Mouse (Mus musculus) thymus, postnatal 4 days (tissue): ENCODE data around the gene P4ha1.
"Not testable (repeated sequence)": the region's sequence is repeated elsewhere in the genome, so short reads cannot be mapped to it uniquely, and the experiment has no call there.

Experiments
- DNase-seq: peaks from one replicate; pipeline ENCODE4 v3.0.0; 2021

P4ha1 gene

DNA sequence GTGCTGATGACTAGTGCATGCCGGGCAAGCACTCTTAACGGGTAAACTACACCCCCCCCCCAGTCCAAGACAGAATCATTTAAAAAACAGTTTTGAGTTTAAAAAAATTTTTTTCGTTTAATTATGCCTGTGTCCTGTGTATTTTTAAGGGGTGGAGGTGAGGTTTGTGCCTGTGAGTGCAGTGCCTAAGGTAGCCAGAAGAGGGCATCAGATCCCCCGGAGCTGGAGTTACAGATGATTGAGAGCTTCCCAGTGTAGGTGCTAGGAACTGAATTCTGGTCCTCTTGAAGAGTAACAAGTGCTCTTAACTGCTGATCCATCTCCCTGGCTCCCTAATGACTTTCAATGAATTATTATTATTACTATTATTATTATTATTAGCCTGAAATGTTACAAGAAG lies 55.6 kb downstream of the P4ha1 start:
- peak; percentile 30 for DNase-seq

DNA sequence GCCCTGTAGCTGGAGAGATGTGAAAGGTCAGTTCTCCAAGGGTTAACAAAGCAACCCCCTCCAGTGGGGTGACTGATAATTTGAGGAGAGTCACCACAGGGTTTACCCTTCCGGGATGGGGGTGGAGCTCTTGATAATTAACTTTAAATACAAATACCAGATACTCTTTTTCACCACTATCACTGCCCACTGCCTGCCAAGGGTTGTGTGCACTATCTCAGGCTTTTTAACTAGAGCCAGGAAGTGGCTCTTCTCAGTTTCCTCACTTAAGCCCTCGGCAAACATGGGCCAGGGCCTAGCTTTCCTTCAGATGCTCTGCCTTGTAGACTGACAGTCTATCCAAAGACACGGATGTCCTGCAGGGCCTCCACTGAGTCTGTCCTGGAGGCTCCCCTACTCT lies 56.8 kb downstream of the P4ha1 start:
- no peak for DNase-seq

DNA sequence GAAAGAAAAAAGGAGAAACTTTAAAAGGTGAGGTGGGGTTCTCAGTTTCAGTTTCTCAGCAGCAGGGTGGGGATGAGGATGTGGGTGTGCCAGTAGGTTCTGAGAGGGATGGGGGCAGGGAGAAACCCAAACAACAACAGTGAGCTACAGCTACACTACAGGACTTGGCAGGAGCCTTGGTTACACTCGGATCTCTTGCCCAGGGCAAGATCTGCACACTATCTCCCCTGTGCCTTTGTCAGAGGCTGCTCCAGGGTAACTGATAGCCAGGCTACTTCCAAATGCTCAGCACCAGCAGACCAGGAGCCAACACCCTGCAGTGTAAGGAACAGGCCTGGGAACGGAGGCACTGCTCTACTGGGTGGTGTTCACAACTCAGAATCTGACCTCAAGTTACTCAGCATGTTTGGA lies 57.3 kb downstream of the P4ha1 start:
- DNase-seq = no peak

DNA sequence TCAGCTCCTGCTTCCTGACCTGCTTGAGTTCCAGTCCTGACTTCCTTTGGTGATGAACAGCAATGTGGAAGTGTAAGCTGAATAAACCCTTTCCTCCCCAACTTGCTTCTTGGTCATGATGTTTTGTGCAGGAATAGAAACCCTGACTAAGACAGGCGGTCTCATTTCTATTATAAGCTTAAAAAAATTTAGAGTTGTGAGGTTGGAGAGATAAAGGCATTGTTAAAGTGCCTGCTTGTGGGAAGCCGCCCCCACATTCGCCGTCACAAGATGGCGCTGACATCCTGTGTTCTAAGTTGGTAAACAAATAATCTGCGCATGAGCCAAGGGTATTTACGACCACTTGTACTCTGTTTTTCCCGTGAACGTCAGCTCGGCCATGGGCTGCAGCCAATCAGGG lies 58.5 kb downstream of the P4ha1 start:
- DNase-seq = not testable (repeated sequence)

DNA sequence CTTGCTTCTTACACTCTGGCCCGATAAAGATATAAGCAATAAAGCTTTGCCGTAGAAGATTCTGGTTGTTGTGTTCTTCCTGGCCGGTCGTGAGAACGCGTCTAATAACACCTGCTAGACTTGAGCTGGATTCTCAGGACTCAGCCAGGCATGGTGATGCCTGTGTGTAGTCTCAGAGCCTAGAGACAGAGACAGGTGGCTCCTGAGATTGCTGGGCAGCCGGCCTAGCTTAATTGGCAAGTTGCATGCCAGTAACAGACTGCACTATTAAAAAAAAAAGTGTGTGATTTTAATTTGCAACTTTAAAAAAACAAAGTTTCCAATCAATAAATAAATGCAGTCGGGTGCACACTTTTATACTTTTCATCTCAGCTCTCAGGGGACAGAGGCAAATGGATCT lies 63.9 kb downstream of the P4ha1 start:
- no peak for DNase-seq

DNA sequence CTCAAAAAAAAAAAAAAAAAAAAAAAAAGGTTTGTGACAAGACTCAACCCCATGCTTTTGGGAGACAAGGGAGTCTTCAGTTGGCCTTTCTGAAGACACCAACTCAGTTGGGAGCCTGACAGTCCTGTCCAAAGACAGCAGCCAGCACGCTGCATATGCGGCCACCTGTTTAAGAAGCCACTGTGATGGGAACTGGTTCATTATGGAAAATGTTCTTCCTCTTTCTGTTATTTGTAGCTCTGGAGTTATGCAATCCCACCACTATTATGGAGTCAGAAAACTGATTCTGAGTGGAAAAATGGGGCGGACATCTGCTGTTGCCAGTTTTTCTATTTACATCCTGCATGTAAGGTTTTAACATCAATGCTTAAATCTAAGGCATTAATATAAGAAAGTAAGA lies 66.6 kb downstream of the P4ha1 start:
- DNase-seq = no peak

DNA sequence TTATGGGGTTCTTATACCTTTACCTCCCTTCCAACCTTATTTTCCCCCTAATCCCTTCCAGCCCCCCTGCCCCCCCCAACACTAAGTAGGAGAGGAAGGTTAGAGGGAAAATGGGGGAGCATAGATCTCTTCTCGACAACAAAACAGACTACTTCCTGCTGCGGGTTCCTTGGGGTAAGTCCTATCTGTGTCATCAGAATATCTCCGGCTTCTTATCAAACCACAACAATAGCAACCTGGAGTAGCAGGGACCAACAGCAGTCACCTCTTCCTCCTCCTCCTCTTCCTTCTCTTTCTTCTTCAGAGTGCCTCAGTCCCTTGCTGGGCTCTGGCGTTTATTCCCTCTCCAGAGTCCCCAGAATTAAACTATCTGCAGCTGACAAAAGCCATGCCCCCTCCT lies 68.8 kb downstream of the P4ha1 start:
- no peak for DNase-seq

DNA sequence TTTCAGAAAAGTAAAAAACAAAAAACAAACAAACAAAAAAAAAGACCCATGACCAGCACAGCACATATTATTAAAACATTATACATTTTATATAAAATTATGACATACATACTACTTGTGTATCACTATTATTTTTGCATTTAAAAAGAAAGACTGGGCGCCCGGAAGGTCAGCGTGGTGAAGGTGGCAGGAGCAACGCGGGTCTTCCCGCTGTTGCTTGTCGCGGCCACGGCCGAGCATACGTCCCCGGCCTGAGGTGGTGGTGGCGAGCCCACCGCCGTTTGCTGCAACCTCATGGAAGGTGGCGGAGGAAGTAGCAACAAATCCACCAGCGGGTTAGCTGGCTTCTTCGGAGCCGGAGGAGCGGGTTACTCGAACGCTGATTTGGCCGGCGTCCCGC lies 72.4 kb downstream of the P4ha1 start, which contains the start of gene Gm10273:
Gene Gm10273 (plus strand): TSS at position 172 of the 400 bp plus-strand sequence.
- not testable (repeated sequence) for DNase-seq

DNA sequence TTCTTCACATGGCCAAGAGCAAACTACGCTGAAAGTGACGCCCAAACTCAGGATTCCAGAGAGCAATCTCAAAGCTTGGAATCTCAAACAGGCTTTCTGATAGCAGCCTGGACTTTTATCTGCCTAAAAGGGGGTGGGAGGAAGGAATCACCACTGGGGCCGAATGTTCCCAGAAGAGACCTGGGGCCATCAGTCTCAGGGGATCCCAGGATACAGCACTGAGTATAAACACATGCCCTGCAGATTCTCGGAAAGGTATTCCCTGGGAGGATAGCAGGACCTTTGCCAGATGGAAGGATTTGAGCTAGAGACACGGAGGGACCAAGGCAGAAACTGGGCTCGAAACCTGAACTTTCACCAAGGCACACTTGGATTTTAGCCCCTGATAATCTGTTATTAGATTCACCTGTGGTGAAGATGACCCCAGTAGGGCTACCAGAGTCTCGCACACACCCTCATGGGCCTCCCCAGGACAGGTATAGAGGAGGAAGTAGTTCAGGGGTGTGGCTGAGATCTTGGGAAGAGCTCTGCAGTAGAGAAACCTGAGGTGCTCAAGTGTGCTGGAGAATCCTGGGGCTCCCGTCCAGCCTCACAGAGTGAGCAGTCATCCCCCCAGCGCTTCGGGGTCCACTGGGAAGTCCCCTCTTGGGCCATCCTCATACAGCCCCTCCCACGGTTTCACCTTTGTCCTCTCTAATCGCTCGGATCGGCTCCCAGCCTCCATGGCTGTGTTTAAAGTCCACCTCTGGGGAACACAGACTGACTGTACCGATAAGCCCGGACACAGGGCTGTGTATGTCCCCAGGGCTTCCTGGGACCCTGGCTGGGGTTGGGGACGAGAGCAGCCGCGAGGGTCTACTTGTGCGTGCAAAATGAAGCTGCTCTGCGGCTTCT lies 80.0 kb downstream of the P4ha1 start, which contains the start of gene Pla2g12b:
Gene Pla2g12b (plus strand): TSS at position 762 of the 894 bp plus-strand sequence.
- DNase-seq = no peak

DNA sequence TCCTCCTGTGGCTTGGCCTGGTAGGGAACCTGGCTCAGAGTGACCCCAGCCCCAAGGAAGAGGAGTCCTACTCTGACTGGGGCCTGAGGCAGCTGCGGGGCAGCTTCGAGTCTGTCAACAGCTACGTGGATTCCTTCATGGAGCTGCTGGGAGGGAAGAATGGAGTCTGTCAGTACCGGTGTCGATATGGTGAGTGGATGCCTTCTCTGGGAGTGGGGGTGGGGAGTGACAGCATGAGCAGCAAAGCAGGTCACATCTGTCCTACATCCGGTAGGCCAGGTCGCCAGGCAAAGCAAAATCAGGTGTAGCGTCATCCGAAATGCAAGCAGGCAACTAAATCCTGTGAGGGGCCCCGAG lies 80.7 kb downstream of the P4ha1 start:
- DNase-seq = no peak

DNA sequence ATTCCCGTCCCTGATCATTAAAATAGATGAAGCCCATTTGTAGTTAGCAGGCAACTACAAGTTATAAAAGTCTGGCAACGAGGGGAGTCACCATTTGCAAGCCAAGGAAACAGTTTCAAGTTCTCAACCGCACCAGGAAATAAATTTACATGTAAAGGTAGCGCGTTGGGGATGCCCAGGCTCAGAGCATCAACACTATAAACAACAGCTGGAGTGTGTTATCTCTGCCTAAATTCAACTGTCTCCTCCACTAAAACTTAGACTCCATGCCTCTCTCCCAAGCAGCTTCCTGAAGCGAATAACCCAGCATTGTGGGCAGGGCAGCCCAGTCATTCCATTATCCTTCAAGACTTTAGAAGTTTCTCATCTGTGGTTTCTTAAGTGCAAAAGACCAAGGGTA lies 85.4 kb downstream of the P4ha1 start:
- DNase-seq = no peak

DNA sequence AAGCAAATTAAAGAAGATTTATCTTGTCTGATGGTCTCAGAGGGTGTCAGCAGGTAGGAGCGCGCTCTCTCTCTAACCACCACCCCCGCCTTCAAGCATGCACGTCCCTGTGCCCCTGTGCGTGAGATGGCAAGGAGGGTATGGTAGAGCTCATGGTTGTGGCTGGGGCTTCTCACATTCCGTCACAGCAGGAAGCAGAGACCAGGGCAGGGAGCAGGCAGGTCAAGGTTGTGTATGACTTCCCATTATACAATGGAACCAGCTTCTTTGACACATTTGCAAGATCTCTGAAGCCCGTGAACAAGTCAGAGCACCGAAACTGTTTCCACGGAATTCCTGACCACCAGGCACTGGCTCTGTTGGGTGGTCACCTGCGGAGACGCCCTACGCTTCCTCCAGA lies 87.2 kb downstream of the P4ha1 start:
- no peak for DNase-seq

DNA sequence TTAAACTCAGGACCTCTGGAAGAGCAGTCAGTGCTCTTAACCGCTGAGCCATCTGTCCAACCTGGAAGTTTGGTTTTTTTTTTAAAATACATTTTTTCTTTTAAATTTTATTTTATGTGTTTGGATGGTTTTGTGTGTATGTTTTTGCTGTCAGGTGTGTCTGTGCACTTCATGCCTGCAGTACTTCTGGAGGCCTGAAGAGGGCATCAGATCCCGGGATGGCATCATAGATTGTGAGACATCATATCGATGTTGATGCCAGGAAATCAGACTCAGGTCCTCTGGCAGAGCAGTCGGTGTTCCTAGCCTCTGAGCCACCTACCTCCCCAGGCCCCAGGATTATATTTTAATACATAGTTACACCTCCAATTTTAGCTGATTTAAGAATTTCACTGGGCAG lies 90.6 kb downstream of the P4ha1 start:
- DNase-seq = no peak

DNA sequence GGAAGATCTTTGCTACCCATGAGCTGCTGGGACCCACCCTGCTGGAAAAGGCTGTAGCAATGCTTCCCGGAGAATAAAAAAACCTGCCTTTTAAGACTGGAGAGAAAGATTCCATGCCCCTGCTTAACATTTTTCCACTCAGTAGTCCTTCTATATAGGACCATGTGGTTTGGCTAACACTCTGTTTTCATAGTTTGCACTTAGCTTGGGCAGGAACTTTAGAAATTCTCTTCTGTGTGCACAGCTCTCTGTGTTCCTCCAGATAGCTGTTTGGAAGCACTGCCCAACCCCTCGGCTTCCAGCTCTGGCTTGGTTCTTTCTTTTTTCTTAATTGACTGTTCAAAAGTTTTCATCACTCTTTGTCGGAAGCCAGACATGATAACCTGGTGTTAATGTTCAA lies 93.5 kb downstream of the P4ha1 start:
- DNase-seq = no peak

DNA sequence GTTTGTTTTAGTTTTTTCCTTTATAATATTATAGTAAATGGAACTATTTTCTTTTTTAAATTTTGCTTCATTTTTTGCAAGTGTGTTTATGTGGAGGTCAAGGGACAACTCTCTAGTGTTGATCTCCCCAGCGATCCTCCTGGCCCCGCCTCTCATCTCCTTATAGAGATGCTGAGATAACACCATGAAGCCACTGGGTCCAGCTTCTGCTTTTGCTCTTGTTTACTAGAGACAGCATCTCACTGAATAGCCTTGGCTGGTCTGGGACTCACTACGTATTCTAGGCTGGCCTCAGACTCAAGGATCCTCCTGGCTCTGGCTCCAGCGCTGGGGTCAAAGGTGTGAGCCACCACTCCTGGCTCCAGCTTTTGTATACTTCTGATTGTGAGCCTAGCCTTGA lies 96.4 kb downstream of the P4ha1 start:
- no peak for DNase-seq
